Mouse (Mus musculus): ENCODE measurements around the gene Cwc22.

DNA sequence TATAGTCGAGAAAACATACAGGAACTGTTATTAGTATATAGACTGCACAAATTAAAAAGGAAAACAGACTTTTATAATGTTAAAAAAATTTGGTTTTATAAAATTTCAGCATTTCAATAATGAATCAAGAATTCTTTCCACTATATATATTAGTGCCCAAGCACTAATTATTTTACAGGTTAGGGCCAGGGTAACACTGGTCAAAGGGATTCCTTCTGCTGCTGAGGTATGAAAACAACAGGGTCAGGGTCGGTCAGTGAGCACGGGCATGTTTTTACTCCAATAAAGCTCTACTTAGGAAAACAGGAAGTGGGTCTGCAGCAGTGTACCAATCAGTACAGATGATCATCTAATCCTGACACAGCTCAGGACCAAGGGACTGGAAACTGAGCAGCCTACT is 36.0 kb downstream of the Cwc22 start:
- no peak for TF ChIP-seq CTCF (IDR thresholded peaks at IDR 0.05; ENCODE audit: low read depth)
- no peak for TF ChIP-seq EP300 (IDR thresholded peaks at IDR 0.05; ENCODE audit: low read depth)
